Mouse (Mus musculus): ENCODE results near the gene Iqschfp. TPM values are rescaled to one million over a fixed set of nuclear protein-coding genes. Genes with fewer than 3 reads are reported as not detected.
"Not testable (repeated sequence)": the region's sequence is repeated elsewhere in the genome, so short reads cannot be mapped to it uniquely, and the experiment has no call there.

The Iqschfp gene
- polyA plus RNA-seq, 1 experiment = 7.6 TPM

DNA sequence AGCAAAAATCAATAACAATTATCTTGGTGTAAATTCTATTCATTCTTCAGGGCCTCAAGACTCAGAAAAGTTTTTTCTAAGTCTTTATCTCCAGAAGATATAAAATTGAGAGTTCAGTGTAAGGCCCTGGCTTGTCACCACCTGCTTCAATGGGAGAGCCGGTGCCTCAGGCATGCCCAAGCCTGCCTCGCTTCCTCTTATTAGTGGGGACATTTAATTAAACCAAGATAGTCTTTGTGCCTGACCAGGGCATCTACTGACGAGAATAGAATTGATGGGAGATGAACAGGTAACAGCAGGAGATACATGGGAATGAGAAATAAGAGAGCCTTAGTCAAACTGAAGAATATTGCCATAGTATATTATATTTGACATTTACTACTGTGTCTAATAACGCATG is 200.1 kb downstream of the Iqschfp start:
- DNase-seq (ENCODE audit: low read depth) = no peak
- TF ChIP-seq CTCF (IDR thresholded peaks at IDR 0.05; ENCODE audit: borderline replicate concordance, extremely low read depth, insufficient read depth, insufficient read length) (no peak), POLR2A (IDR thresholded peaks at IDR 0.05; ENCODE audit: borderline replicate concordance, extremely low read depth, insufficient read depth, insufficient read length, poor library complexity, severe bottlenecking) (no peak)

- DNase-seq (ENCODE audit: low read depth) = peak; percentile 90
- TF ChIP-seq POLR2A (IDR thresholded peaks at IDR 0.05; ENCODE audit: borderline replicate concordance, extremely low read depth, insufficient read depth, insufficient read length, poor library complexity, severe bottlenecking) (no peak), CTCF (IDR thresholded peaks at IDR 0.05; ENCODE audit: borderline replicate concordance, extremely low read depth, insufficient read depth, insufficient read length) (no peak)
These were observed 204.8 kb downstream of the Iqschfp start for GRCm38 (mm10) chr3:68096724-68097431.

DNA sequence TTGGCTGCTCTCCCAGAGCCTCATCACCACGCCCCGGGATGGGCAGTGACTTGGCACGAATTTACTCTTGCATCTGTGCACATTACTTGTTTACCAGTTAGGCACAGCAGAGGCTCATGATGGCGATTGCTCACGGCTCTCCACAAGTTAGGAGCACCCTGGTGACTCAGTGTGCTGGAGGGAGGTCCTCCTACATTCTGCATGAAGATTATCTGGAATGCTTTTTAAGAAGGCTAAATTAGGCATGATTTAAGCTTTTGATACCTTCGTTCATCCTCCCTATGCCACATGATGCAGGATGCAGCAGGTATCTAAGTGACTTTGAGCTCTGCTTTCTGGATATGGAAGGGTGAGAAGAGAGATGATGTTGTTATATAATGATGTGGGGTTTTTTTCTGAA is 207.5 kb downstream of the Iqschfp start:
- DNase-seq (ENCODE audit: low read depth) = not testable (repeated sequence)

DNA sequence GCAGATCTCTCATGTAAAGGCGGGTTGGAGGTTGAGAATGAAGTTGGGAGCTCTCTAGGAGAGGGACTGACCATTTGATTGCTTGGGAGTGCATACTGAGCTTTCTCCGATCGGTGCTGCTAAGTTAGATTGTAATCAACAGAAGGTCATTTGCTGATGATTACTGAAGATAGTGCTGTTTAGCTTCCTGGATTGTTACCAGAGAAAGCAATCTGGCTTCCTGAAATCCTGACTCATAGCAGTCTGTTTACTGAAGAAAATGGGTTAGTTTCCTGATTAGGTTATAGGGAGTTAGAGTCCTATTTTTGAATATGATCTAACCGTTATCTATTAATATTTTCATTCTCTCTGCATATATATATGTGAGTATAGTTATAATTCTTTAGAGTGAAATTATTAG is 209.3 kb downstream of the Iqschfp start:
- DNase-seq (ENCODE audit: low read depth) = peak; percentile 50
- TF ChIP-seq POLR2A (IDR thresholded peaks at IDR 0.05; ENCODE audit: borderline replicate concordance, extremely low read depth, insufficient read depth, insufficient read length, poor library complexity, severe bottlenecking) (no peak), CTCF (IDR thresholded peaks at IDR 0.05; ENCODE audit: borderline replicate concordance, extremely low read depth, insufficient read depth, insufficient read length) (no peak)

DNA sequence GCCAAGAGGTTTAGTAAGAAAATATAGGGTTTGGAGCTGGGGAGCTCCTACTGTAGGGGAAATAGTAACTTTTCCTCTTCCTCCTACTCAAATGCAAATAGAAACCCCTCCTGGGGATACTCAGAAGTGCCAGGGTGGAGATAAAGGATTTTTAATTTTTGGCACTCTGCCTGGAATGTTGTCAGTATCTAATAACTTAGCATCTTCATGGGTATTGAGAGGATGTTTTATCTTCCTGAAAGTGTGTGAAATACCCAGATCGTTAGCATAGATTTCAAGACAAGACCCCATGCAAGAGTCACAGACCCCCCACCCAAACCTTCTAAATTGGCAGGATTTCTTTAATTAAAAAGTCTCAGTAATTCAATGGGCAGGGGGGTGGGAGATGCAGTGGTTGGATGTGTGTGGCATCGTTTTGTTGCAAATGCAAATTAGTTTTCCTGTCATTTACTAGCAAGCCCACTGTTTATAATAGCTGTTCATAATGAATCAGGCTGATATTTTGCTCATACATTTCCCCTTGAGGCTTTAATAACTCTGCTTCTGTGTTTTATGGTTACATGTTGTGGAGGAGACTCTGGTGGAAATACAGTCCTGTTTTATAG is 213.2 kb downstream of the Iqschfp start:
- DNase-seq (ENCODE audit: low read depth) = peak; percentile 59

DNA sequence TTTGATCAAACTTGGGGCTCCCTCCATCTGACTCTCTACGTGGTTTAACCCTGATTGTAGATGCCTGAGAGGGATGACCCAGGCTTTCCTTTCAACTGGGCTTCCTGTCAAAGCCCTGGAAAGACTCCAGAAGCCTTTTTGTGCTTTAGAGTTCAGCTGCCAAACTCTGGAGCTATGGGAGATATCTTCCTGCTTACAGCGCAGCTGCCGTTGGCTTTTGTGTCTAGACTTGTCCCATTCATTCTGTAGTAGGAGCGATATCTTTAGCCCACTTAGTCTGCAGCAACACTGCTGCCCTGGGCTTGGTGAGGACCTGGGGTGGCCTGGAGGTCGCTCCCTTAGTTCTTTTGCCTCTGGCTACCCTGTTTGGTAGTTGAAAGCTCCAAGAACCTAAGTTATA is 229.3 kb downstream of the Iqschfp start:
- TF ChIP-seq POLR2A (IDR thresholded peaks at IDR 0.05; ENCODE audit: borderline replicate concordance, extremely low read depth, insufficient read depth, insufficient read length, poor library complexity, severe bottlenecking) = no peak
- TF ChIP-seq CTCF (IDR thresholded peaks at IDR 0.05; ENCODE audit: borderline replicate concordance, extremely low read depth, insufficient read depth, insufficient read length) = no peak
- DNase-seq (ENCODE audit: low read depth) = peak; percentile 54

More for the DNA sequence above, 213.2 kb downstream of the Iqschfp start:
- TF ChIP-seq POLR2A (IDR thresholded peaks at IDR 0.05; ENCODE audit: borderline replicate concordance, extremely low read depth, insufficient read depth, insufficient read length, poor library complexity, severe bottlenecking) (no peak), CTCF (IDR thresholded peaks at IDR 0.05; ENCODE audit: borderline replicate concordance, extremely low read depth, insufficient read depth, insufficient read length) (no peak)

DNA sequence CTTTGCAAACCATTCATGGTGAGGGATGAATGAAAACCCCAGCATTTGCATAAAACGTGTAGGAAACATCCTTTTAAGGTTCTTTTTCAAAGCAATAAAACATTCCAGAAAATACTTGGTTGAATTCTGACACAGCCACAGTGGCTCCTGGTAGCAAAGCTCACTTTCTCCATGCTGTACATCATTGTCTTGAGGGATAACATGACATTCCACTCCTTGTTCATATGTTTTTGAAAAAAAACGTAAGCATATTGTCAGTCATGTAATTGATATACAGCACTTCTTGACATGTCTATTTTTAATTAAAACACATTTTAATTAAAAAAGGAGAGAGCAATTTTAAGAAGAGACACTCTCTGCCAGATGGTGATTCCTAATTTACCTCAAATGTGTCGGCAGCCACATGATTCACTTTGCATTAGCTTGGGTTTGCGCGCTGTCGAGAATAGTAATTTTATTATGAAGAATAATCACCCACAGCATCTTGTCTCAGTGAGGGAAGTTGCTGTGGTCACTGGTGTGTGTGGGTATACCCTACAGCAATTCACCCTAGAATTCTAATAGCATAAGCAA is 234.3 kb downstream of the Iqschfp start:
- no peak for TF ChIP-seq POLR2A (IDR thresholded peaks at IDR 0.05; ENCODE audit: borderline replicate concordance, extremely low read depth, insufficient read depth, insufficient read length, poor library complexity, severe bottlenecking)
- TF ChIP-seq CTCF (IDR thresholded peaks at IDR 0.05; ENCODE audit: borderline replicate concordance, extremely low read depth, insufficient read depth, insufficient read length) = no peak
- DNase-seq (ENCODE audit: low read depth) = peak; percentile 65

DNA sequence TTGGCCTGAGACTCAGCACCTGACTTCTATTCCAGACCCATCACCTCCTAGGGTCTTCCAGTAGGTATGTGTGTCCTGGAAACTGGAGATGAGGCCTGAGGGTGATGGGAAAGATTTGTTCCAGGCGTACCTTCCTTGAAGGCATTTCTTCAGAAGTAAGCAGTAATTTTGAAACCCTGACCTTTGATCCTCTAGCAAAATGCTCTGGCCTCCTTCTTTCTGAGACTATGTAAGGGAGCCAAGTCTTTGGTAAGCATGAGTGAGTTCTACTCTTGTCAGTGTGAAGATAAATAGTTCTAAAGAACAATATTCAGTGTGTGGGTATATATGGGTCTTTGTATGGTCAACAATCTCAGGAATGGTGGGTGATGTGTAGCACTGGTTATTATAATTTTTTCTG is 238.4 kb downstream of the Iqschfp start:
- no peak for DNase-seq (ENCODE audit: low read depth)
- no peak for TF ChIP-seq POLR2A (IDR thresholded peaks at IDR 0.05; ENCODE audit: borderline replicate concordance, extremely low read depth, insufficient read depth, insufficient read length, poor library complexity, severe bottlenecking)
- TF ChIP-seq CTCF (IDR thresholded peaks at IDR 0.05; ENCODE audit: borderline replicate concordance, extremely low read depth, insufficient read depth, insufficient read length) = no peak

DNA sequence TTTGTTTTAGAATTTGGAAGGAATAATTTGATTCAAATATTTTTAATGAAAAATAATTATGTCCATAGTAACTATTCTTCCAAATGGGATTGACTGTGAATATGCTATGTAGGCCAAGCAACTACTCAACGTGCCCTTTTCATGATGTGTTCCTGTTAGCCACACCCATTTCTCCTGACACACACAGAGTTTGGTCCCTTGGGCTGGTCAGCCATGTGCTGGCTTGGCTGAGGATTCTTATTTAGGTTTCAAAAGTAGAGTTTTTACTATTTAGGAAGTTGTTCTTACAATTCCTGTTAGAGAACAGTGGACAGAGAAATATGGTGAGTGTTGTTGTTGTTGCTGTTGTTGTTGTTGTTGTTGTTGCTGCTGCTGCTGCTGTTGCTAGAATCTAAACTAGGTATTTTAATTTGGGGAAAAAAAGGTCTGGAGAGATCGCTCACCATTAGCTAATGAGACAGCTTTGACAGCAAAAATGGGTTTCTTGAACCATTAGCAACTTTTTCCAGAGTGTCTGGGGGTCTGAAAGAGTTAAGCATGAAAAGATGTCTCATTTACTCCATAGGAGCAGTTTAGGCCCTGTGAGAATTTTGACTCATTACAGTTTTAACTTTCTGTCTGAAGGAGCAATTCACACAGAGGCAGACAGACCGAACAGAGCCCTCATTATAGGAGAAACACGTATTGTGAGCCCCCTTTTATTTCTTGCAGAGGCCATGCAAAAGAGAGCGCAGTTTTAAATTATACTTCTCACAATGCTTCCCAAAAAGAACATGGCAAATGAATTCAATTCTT is 247.0 kb downstream of the Iqschfp start:
- TF ChIP-seq POLR2A (IDR thresholded peaks at IDR 0.05; ENCODE audit: borderline replicate concordance, extremely low read depth, insufficient read depth, insufficient read length, poor library complexity, severe bottlenecking) = no peak
- TF ChIP-seq CTCF (IDR thresholded peaks at IDR 0.05; ENCODE audit: borderline replicate concordance, extremely low read depth, insufficient read depth, insufficient read length) = no peak
- DNase-seq (ENCODE audit: low read depth) = peak; percentile 92

GRCm38 (mm10) chr3:68150688-68151087 is 258.7 kb downstream of the Iqschfp start:
- no peak for DNase-seq (ENCODE audit: low read depth)
- TF ChIP-seq POLR2A (IDR thresholded peaks at IDR 0.05; ENCODE audit: borderline replicate concordance, extremely low read depth, insufficient read depth, insufficient read length, poor library complexity, severe bottlenecking) (no peak), CTCF (IDR thresholded peaks at IDR 0.05; ENCODE audit: borderline replicate concordance, extremely low read depth, insufficient read depth, insufficient read length) (no peak)

DNA sequence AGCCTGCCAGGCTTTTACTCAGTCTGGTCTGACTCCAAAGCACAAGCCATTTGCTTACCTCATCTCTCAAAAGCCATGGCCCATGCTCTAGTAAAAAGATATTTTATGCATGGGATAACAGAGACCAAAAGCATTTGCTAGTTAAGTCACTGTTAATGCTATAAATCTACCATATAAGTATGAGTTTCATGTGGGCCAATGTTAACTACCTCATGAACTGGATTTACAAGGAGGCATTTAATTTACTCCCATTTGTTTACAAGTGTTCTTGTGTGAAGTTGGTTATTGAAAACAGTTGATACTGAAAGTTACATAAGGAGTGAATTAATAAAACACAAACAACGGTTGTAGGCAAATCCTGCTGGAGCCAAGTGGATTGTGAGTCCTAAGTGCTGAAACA is 268.1 kb downstream of the Iqschfp start:
- TF ChIP-seq CTCF (IDR thresholded peaks at IDR 0.05; ENCODE audit: borderline replicate concordance, extremely low read depth, insufficient read depth, insufficient read length) = no peak
- no peak for TF ChIP-seq POLR2A (IDR thresholded peaks at IDR 0.05; ENCODE audit: borderline replicate concordance, extremely low read depth, insufficient read depth, insufficient read length, poor library complexity, severe bottlenecking)
- no peak for DNase-seq (ENCODE audit: low read depth)

Measured in brain, embryonic 14.5 days (tissue).